Comparison of ENCODE assay signal across 8 mouse cellular contexts in genomic region chr14:105740889-105741288, GRCm38 (mm10).
A peak's percentile ranks its signal among the peaks of the same experiment; 100 is the strongest.
DNase-seq lines count a peak whose midpoint lies in the region; ATAC-seq and TF ChIP-seq lines count a peak whose summit lies in the region.

No protein-coding gene starts in this region.

- H3K4me1 ChIP-seq in stomach, embryonic 15.5 days: 0 out of 2 replicates have a peak, but pooled peaks cover 10% of the 10 kb centered on the region

- no peak overlapping the region for H3K9ac ChIP-seq in stomach, embryonic 15.5 days

- DNase-seq in cerebellum, postnatal 14 days: peak; percentile 29 to 37
- no peak for DNase-seq in cerebellum, postnatal 36 days
- DNase-seq in adrenal gland, postnatal 10 days: peak; percentile 73
- peak; percentile 81 to 85 for DNase-seq in heart, postnatal 10 days
- DNase-seq in left cerebral cortex, adult 2 months (ENCODE audit: extremely low spot score in 1 of 2, low spot score in 2 of 2): peak; percentile 27 to 37
- DNase-seq in c-Kit-positive CD71-positive TER-119-positive erythroid progenitor cells, embryonic 14.5 days (ENCODE audit: low spot score): no peak
- DNase-seq in embryo, embryonic 10.5 days (ENCODE audit: low spot score): no peak

- H3K9me3 ChIP-seq in stomach, embryonic 15.5 days: no peaks in the 10 kb centered on the region

- H3K4me3 ChIP-seq in left cerebral cortex, adult 2 months: no peak overlapping the region
- H3K4me3 ChIP-seq in stomach, embryonic 15.5 days (replicated peaks): no peak overlapping the region

- no peak for TF ChIP-seq CTCF in left cerebral cortex, adult 2 months (IDR thresholded peaks at IDR 0.05)

- no peak for ATAC-seq in stomach, embryonic 15.5 days (ENCODE audit: insufficient read depth, low FRiP score, low read depth)

- 57% methylated on average over 11 of the region's 11 CpGs for WGBS in stomach, embryonic 15.5 days

- no peak overlapping the region for H3K27ac ChIP-seq in left cerebral cortex, adult 2 months
- H3K27ac ChIP-seq in stomach, embryonic 15.5 days: peak overlapping the region; percentile 46; the same call in 1 of the 2 replicates

- H3K36me3 ChIP-seq in stomach, embryonic 15.5 days: no peaks in the 10 kb centered on the region

- no peak overlapping the region for H3K4me2 ChIP-seq in stomach, embryonic 15.5 days

- intact Hi-C loops in heart, postnatal 10 days (cut with DNase I): loop anchor here (10.0 kb wide), 1 partner anchor 684 kb away; no protein-coding TSS in a partner anchor
- intact Hi-C loops in left cerebral cortex, adult 2 months (cut with DNase I): loop anchor here (5.0 kb wide), 1 partner anchor 36 kb away; no protein-coding TSS in a partner anchor

- no peaks in the 10 kb centered on the region for H3K27me3 ChIP-seq in stomach, embryonic 15.5 days (replicated peaks)

Comparison
In these comparisons a context has a peak if more than half of its experiments do, and no peak if none do; other contexts are left out.
1. DNase-seq: peak in cerebellum, postnatal 14 days (2 of 2), adrenal gland, postnatal 10 days (single experiment), heart, postnatal 10 days (2 of 2) and left cerebral cortex, adult 2 months (2 of 2); none in cerebellum, postnatal 36 days (0 of 2), c-Kit-positive CD71-positive TER-119-positive erythroid progenitor cells, embryonic 14.5 days (single experiment) and embryo, embryonic 10.5 days (single experiment).